Mouse (Mus musculus) heart, postnatal 0 days (tissue): ENCODE results near the gene Il4.

Source experiments
- CTCF ChIP-seq: IDR thresholded peaks from 2 replicates; pipeline ENCODE4 v1.5.1; 2016; ENCODE audit warnings: antibody characterized with exemption, control low read depth, low read depth
- EP300 ChIP-seq: IDR thresholded peaks from 2 replicates; pipeline ENCODE4 v1.6.1; 2016; ENCODE audit warnings: antibody characterized with exemption, low read depth

- TF ChIP-seq CTCF (no peak), EP300 (no peak)
Measured at GRCm38 (mm10) chr11:53655043-53655442, 36.6 kb upstream of the Il4 start.
